Mouse (Mus musculus) liver, adult 2 months (tissue): ENCODE measurements around the gene Mfsd12. TPM values are rescaled to one million over a fixed set of nuclear protein-coding genes. Genes with fewer than 3 reads are reported as not detected.

ENCODE experiments used
- DNase-seq: peaks from one replicate; pipeline ENCODE4 v3.0.0-alpha.2; 2011; ENCODE audit warnings: low read depth, low spot score; ENCODE audit errors: extremely low read depth
- H3K27ac ChIP-seq: fragments of 200-500 bp; replicated peaks from 2 replicates; pipeline ENCODE4 v1.5.1; 2012; ENCODE audit warnings: low read depth, mild to moderate bottlenecking, control low read depth, inconsistent platforms, low read length; ENCODE audit not compliant: insufficient read depth
- H3K27me3 ChIP-seq: fragments of 200-500 bp; 2 replicates; pipeline ENCODE4 v1.6.1; 2012; ENCODE audit warnings: mild to moderate bottlenecking, moderate library complexity, low read length, inconsistent platforms; ENCODE audit not compliant: control insufficient read depth, insufficient read depth
- H3K36me3 ChIP-seq: fragments of 200-500 bp; 2 replicates; pipeline ENCODE4 v1.6.1; 2012; ENCODE audit warnings: low read length, inconsistent platforms; ENCODE audit not compliant: control insufficient read depth, insufficient read depth
- H3K4me1 ChIP-seq: fragments of 200-500 bp; 2 replicates; pipeline ENCODE4 v1.6.1; 2011; ENCODE audit warnings: low read length; ENCODE audit not compliant: control insufficient read depth, insufficient read depth
- H3K4me3 ChIP-seq: fragments of 200-500 bp; 2 replicates; pipeline ENCODE4 v1.5.1; 2011; ENCODE audit warnings: low read depth, mild to moderate bottlenecking, control low read depth, low read length, moderate library complexity; ENCODE audit not compliant: insufficient read depth
- H3K79me2 ChIP-seq: fragments of 200-500 bp; 2 replicates; pipeline ENCODE4 v1.6.1; 2012; ENCODE audit warnings: inconsistent platforms, mild to moderate bottlenecking, low read length, moderate library complexity; ENCODE audit not compliant: control insufficient read depth, insufficient read depth
- H3K9ac ChIP-seq: fragments of 200-500 bp; 2 replicates; pipeline ENCODE4 v1.6.1; 2012; ENCODE audit warnings: low read depth, mild to moderate bottlenecking, control low read depth, inconsistent platforms, low read length
- CTCF ChIP-seq: fragments of 200-500 bp; IDR thresholded peaks from 2 replicates; pipeline ENCODE4 v1.5.1; 2011; ENCODE audit warnings: low read depth, low read length, control low read depth
- POLR2A ChIP-seq: fragments of 200-500 bp; IDR thresholded peaks from 2 replicates; pipeline ENCODE4 v1.6.1; 2011; ENCODE audit warnings: low read length, control low read depth; ENCODE audit not compliant: insufficient read depth; ENCODE audit errors: extremely low read depth
- WGBS: fragments of 180-500 bp; shearing (Covaris S2); methylation state at CpG from one replicate; pipeline ENCODE4 v1.1.7; 2018; 5-methylcytosine and 5-hydroxymethylcytosine counted together
- polyA plus RNA-seq: library from polyadenylated mRNA; depleted of rRNA; stranded (reverse); fragments of >200 nt; gene quantifications from 2 replicates; pipeline ENCODE4 v1.2.3, GENCODE M21; 2012
- total RNA-seq: library from RNA; depleted of rRNA; stranded (reverse); fragments of >200 nt; gene quantifications from 2 replicates; pipeline ENCODE4 v1.2.3, GENCODE M21; 2014

Gene Mfsd12
- total and polyA plus RNA-seq, 2 experiments, result 5.3 to 12.8 TPM

DNA sequence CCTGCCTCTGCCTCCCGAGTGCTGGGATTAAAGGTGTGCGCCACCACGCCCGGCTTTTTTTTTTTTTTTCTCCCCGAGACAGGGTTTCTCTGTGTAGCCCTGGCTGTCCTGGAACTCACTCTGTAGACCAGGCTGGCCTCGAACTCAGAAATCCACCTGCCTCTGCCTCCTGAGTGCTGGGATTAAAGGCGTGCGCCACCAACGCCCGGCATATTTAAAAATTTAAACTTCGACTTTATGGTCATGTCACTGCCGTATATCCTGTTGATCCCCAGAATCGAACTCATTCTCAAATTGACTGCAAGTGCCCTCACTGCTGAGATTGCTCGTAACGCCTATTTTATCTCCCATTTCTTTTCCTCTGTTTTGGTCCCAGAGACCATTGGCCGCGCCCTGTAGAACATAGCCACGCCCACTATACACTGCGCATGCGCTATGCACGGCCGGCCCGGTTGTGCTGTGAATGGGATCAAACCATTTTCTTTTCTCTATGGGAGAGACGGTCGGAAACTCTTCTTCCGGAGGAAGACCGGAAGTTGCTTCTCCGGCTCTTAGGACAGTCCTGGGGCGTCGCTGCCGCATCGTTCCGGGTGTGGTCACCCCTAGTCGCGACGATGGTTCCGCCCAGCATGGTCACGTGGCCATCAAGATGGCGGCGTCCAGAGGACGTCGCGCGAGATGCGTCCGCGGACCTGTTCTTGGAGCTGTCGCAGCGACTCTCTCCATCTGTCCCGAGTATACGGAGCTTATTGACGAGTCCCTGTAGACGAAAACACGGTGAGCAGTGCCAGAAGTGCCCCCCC, 26.7 kb downstream of the Mfsd12 start, which contains the start of the genes Dohh and Gm48551:
TSS of gene Dohh (plus strand) at position 627 of the 803 bp plus-strand sequence.
TSS of gene Gm48551 (plus strand) at position 665 of the 803 bp plus-strand sequence.
- H3K79me2 ChIP-seq, result peaks cover 13% of the 10 kb centered on the region
- WGBS, result 3% methylated on average over 52 of the region's 54 CpGs
- H3K4me1 ChIP-seq, result peaks cover 11% of the 10 kb centered on the region
- no peaks in the 10 kb centered on the region for H3K27me3 ChIP-seq
- peak within 1 kb of the TSS; percentile 70 for H3K27ac ChIP-seq
- peak within 1 kb of the TSS; percentile 89 for H3K9ac ChIP-seq
- H3K4me3 ChIP-seq, result peak within 1 kb of the TSS; percentile 88
- TF ChIP-seq CTCF (no peak), POLR2A (peak; percentile 84)
- H3K36me3 ChIP-seq, result 0 out of 2 replicates have a peak, but pooled peaks cover 1% of the 10 kb centered on the region
- DNase-seq, result peak; percentile 97

- no peaks in the 10 kb centered on the region for H3K27me3 ChIP-seq
Measured at GRCm38 (mm10) chr10:81384605-81384982, 27.3 kb downstream of the Mfsd12 start.

DNA sequence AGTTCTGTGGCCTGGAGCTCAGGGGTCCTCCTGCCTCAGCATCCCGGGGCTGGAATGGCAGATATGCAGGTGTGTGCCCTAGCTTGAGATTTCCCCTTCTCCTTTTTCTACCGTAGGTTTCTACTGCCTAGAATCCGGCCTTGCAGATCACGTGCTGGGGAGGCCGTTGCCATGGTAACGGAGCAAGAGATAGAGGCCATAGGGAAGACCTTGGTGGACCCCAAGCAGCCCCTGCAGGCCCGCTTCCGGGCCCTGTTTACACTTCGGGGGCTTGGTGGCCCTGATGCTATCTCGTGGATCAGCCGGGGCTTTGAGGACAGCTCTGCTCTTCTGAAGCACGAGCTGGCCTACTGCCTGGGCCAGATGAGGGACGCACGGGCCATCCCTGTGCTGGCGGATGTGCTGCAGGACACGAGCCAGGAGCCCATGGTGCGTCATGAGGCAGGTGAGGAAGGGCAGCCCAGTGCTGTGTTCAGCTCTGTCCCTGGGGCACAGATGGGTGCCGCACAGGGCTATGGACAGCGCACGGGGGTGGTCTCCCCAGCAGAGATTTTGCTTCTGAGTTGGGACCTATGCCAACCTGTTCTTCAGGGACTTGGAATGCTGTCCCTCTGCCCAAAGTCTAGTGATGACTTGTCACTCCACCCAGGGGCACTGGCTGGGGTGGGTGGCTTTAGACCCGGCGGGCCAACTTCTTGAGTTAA, 28.5 kb downstream of the Mfsd12 start:
- Histone ChIP-seq H3K36me3 (0 out of 2 replicates have a peak, but pooled peaks cover 1% of the 10 kb centered on the region), H3K9ac (no peak overlapping the region), H3K4me1 (peaks cover 14% of the 10 kb centered on the region), H3K79me2 (peaks cover 13% of the 10 kb centered on the region), H3K27ac (no peak overlapping the region), H3K27me3 (no peaks in the 10 kb centered on the region), H3K4me3 (no peak overlapping the region)
- WGBS, result 52% methylated on average over 22 of the region's 22 CpGs
- TF ChIP-seq POLR2A, result no peak
- no peak for TF ChIP-seq CTCF
- no peak for DNase-seq

More at GRCm38 (mm10) chr10:81384605-81384982, 27.3 kb downstream of the Mfsd12 start:
- Histone ChIP-seq H3K36me3 (0 out of 2 replicates have a peak, but pooled peaks cover 1% of the 10 kb centered on the region), H3K4me3 (peak overlapping the region; percentile 88), H3K9ac (peak overlapping the region; percentile 89), H3K27ac (peak overlapping the region; percentile 70), H3K4me1 (peaks cover 14% of the 10 kb centered on the region), H3K79me2 (peaks cover 13% of the 10 kb centered on the region)
- WGBS, result under 1% methylated on average over 19 of the region's 19 CpGs
- DNase-seq, result no peak
- TF ChIP-seq POLR2A (no peak), CTCF (no peak)

GRCm38 (mm10) chr10:81387716-81388115, 30.4 kb downstream of the Mfsd12 start:
- Histone ChIP-seq H3K27ac (no peak overlapping the region), H3K4me3 (no peak overlapping the region), H3K36me3 (0 out of 2 replicates have a peak, but pooled peaks cover 1% of the 10 kb centered on the region), H3K27me3 (no peaks in the 10 kb centered on the region), H3K4me1 (peaks cover 14% of the 10 kb centered on the region), H3K9ac (no peak overlapping the region), H3K79me2 (peaks cover 13% of the 10 kb centered on the region)
- no peak for TF ChIP-seq CTCF
- TF ChIP-seq POLR2A, result no peak
- no peak for DNase-seq
- 86% methylated on average over 20 of the region's 20 CpGs for WGBS

DNA sequence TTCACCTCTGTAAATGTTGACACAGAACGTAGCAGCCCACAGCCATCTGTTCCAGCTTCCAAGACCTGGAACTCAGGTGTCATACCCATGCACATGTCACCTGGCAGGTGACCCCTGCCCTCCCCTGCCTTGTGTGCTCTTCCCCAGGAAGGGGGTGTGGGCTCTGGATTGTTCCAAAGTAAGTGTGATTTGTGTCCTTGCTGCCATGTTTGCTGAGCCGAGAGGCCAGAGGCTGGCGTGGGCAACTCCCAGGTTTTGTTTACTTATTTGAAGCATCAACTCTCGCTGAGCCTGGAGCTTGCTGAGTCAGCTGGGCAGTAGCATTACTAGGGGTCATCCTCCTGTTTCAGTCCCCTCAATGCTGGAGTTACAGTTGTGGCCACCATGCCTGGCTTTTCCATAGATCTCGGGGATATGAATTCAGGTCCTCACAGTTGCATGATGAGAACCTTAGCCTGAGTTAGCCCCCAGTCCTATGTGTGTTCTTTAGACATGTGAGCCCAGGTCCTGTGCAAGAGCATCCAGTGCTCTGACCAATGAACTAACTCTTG, 31.3 kb downstream of the Mfsd12 start, which contains the start of gene Gm48552:
TSS of gene Gm48552 (plus strand) at position 501 of the 551 bp plus-strand sequence.
- no peak within 1 kb of the TSS for H3K27ac ChIP-seq
- 0 out of 2 replicates have a peak, but pooled peaks cover 1% of the 10 kb centered on the region for H3K36me3 ChIP-seq
- WGBS, result 32% methylated on average over 5 of the region's 5 CpGs
- TF ChIP-seq POLR2A (no peak), CTCF (no peak)
- H3K4me3 ChIP-seq, result no peak within 1 kb of the TSS
- DNase-seq, result peak; percentile 58
- peaks cover 13% of the 10 kb centered on the region for H3K79me2 ChIP-seq
- H3K9ac ChIP-seq, result no peak within 1 kb of the TSS
- no peaks in the 10 kb centered on the region for H3K27me3 ChIP-seq
- peaks cover 17% of the 10 kb centered on the region for H3K4me1 ChIP-seq
